Mouse (Mus musculus) adrenal gland, postnatal 14 days (tissue): ENCODE results near the gene Ggn. TPM values are rescaled to one million over a fixed set of nuclear protein-coding genes. Genes with fewer than 3 reads are reported as not detected.
"Not testable (repeated sequence)": the region's sequence is repeated elsewhere in the genome, so short reads cannot be mapped to it uniquely, and the experiment has no call there.

Experiments
- DNase-seq: peaks from one replicate; pipeline ENCODE4 v3.0.0; 2021; ENCODE audit warnings: mixed read lengths
- total RNA-seq: library from RNA; stranded (reverse); gene quantifications from 2 replicates; pipeline ENCODE4 v1.2.3, GENCODE M21; 2021

The Ggn gene
- total RNA-seq, 1 experiment from 2014 or later: 1.1 TPM

DNA sequence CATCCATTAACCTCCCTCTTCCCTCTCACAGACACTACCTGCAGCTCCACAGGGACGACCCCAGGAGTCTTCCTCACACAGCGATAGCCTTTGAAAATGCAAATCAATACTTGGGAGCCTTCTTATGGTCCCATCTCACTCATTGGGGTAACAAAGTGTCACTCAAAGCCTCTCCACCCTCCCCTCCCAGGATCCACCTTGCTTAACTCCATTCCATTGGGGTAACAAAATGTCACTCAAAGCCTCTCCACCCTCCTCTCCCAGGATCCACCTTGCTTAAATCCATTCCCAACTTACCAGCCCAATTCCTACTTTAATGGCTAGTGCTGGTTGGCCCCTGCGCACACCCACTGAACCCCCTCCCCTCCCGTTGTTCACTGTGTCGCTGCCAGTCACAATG, 11.7 kb upstream of the Ggn start:
- no peak for DNase-seq

GRCm38 (mm10) chr7:29162294-29162693, 7.7 kb upstream of the Ggn start:
- DNase-seq: no peak

- DNase-seq: peak; percentile 57
Measured at GRCm38 (mm10) chr7:29162750-29163525, 7.1 kb upstream of the Ggn start.

DNA sequence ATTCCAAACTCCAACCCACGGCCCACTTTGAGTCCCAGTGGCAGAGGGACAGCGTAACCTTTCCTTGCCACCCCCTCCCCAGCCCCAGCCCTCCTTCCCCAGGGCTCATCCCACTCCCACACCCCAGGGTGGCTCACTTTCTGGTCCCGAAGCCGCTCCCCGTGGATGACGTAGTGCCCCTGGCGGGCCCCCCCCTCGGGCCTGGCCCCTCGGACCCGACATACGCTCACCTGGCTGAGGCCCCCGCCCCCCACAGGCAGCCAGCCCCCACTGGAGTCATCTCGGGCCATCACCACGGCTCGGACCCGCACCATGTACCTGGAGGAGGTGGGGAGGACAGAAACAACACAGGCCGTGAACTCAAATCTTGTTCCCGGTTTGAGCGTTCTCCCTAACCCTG, 2.4 kb upstream of the Ggn start:
- no peak for DNase-seq

DNA sequence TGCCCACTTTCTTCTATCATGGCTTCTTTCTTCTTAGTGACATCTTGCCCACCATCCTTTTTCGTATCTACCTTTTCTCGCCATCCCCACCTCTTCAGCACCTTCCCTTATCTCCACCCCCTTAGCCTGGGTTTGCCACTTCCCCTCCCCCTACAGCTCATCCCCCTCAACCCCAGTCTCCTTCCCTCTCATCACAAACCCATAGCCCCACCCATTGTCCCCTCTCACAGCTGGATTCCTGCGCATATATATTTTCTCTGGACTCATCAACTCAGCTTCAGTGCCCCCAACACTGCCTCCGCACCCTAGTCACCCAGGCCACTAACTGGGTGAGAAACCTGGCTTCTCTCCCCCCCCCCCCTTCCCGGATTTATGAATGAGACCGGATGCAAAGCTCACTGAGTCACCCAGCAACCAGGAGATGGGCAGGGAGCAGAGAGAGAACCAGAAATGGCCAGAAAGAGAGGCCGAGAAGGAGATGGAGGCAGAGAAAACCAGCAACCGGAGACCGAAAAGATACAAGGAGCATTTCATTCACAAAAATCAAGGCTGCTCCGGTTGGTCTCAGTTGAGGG, 1.8 kb upstream of the Ggn start:
- no peak for DNase-seq

- no peak for DNase-seq
Measured at GRCm38 (mm10) chr7:29168791-29169230, 1.2 kb upstream of the Ggn start.

GRCm38 (mm10) chr7:29169231-29170065, 562 bp upstream of the Ggn start:
- DNase-seq: peak; percentile 89

DNA sequence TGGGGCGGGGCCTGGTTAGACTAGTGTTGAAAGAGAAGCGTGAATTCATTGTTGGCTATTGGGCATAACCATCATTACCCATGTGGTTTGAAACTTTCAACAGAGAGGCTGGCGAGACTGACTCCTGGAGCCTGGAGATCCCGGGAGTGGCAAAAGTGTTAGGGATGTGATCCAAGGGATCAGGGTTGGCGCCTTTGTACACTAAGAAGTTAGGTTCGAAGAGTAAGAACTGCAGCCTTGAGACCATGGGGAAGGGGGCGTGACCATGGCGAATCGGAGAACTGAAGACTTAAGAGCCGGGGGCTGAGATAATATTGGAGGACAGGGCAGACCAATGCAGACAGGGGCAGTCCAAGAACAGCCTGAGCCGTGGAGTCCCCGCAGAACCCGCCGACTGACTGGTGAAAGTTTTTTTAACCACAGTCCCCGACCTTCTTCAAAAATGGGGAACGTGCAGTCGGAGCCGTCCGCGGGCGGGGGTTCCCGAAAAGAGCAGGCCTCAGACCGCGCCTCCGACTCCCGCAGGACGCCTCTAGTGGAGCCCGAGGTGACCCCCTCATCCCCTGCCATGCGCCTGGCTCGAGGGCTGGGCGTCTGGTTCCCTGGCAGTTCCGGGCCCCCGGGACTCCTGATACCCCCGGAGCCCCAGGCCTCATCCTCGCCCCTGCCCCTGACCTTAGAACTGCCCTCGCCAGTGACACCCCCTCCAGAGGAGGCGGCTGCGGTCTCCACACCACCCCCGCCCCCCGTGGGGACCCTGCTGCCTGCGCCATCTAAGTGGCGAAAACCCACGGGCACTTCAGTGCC, 948 bp downstream of the Ggn start:
- DNase-seq: peak; percentile 51

- no peak for DNase-seq
Measured at GRCm38 (mm10) chr7:29171562-29172097, 1.6 kb downstream of the Ggn start.

DNA sequence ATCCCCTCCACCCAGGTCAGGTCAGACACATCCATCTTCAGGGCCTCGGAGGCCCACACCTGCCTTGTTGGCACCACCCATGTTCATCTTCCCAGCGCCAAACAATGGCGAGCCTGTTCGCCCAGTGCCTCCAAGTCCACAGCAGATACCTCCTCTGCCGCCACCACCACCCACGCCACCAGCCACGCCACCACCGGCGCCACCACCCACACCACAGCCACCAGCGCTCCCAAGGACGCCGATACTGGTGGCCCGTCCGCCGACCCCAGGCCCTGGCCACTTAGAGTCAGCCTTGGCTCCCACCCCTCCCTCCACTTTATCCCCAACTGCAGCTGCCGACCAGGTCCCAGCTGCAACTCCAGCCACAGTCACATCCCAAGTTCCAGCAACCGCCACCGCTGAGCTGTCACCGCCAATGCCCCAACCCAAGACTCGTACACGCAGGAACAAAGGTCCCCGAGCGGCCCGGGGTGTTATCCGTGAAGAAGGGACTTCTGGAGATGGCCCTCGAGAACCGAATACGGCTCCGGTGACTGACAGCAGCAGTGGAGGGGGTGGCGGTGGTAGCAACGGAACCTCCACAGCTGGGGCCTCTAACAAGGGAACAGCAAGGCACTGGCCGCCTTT, 2.5 kb downstream of the Ggn start:
- no peak for DNase-seq

- DNase-seq: no peak
Measured at GRCm38 (mm10) chr7:29178106-29178505, 8.1 kb downstream of the Ggn start.

DNA sequence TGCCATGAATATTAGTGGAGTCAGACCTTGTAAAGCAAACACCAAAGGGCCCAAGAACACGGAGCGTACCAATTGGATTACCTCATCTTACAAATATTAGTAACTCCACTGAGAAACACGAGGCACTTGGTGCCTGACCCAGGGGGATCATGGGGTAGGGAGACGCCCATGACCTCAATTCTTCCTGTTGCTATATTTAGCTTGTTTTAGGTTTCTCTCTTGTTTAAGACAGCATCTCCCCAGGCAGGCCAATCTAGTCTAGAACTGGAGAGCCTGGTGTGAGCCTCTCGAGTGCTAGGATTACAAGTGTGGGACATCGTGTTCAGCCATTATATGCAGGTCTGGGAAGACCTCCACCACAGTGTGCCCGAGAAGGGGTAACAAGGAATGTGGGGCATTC, 9.3 kb downstream of the Ggn start:
- DNase-seq: no peak

- peak; percentile 98 for DNase-seq
Measured at GRCm38 (mm10) chr7:29180077-29180853, 10.3 kb downstream of the Ggn start, which contains the start of gene Psmd8. Psmd8 (minus strand) TSS chr7:29180701.

GRCm38 (mm10) chr7:29180854-29181236, 10.8 kb downstream of the Ggn start:
- no peak for DNase-seq

DNA sequence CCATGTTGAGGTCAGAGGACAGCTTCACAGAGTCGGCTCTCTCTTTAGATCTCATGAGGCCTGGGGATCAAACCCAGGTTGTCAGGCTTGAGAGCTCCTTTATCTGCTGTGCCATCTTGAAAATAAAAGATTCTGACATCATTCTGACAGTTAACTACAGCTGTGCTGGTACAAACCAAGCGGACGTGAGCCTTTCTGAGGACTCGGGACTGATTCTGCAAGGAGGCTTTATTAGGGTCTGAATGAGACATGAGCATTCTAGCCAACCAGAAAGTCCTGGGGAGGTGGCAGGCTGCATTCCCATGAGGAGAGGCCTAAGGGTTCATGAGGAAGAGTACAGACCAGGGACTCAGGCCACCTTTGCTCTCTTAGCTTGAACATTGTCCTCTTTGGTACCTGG, 11.3 kb downstream of the Ggn start:
- not testable (repeated sequence) for DNase-seq

GRCm38 (mm10) chr7:29194230-29194629, 24.2 kb downstream of the Ggn start:
- not testable (repeated sequence) for DNase-seq

GRCm38 (mm10) chr7:29202577-29202976, 32.6 kb downstream of the Ggn start:
- no peak for DNase-seq

DNA sequence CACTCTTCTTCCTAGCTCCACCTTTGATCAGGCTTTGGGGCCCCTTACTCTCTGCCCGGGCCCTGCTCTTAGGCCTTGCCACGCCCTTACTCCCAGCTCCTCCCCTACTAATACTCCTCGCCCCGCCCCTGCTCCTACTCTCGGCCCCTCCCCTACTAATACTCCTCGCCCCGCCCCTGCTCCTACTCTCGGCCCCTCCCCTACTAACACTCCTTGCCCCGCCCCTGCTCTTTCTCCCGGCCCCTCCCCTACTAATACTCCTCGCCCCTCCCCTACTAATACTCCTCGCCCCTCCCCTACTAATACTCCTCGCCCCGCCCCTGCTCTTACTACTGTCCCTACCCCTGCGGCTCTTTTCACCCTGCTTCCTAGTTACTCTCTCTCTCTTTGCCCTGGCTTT, 41.0 kb downstream of the Ggn start:
- peak; percentile 76 for DNase-seq

DNA sequence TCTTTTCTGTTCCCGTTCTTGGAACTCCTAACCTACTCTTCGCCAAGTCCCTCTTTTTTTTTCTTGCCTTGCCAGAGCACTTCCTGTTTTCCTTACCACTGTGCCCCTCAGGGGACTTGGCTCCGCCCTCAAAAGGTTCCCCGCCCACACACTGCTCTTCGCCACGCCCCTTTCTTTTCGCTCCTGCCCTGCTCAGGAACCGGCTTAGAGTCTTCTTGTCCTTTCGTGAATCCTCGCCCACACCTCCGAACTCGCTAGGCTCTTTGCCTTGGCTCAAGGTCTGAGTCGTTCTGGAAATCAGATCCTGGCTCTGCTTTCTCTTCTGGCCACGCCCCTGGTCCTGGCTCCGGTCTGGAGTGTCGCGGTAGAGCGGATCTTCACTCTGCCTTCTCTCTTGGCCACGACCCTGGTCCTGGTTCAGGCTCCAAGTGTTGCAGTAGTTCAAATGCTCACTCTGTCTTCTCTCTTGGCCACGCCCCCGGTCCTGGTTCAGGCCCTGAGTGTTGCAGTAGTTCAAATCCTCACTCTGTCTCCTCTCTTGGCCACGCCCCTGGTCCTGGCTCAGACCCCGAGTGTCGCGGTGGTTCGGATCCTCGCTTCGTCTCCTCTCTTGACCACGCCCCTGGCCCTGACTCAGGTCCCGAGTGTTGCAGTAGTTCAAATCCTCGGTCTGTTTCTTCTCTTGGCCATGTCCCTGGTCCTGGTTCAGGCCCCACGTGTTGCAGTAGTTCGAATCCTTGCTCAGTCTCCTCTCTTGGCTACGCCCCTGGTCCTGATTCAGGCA, 41.6 kb downstream of the Ggn start:
- peak; percentile 91 for DNase-seq
